Mouse (Mus musculus) embryonic facial prominence, embryonic 10.5 days (tissue): Measurements from ENCODE around the gene R3hdm4. TPM values are rescaled to one million over a fixed set of nuclear protein-coding genes. Genes with fewer than 3 reads are reported as not detected.
A peak's percentile ranks its signal among the peaks of the same experiment; 100 is the strongest.

Experiments used
- DNase-seq: peaks from one replicate; pipeline ENCODE4 v3.0.0-alpha.2; 2017; ENCODE audit warnings: low spot score
- H3K27ac ChIP-seq: fragments of 300-500 bp; sonication (generic); replicated peaks from 2 replicates; pipeline ENCODE4 v1.5.1; 2016; ENCODE audit warnings: mild to moderate bottlenecking
- H3K27me3 ChIP-seq: fragments of 300-500 bp; sonication (generic); replicated peaks from 2 replicates; pipeline ENCODE4 v1.6.1; 2016; ENCODE audit warnings: low read depth, mild to moderate bottlenecking; ENCODE audit not compliant: poor library complexity, severe bottlenecking
- H3K36me3 ChIP-seq: fragments of 300-500 bp; sonication (generic); replicated peaks from 2 replicates; pipeline ENCODE4 v1.6.1; 2016; ENCODE audit warnings: mild to moderate bottlenecking, moderate library complexity
- H3K4me1 ChIP-seq: fragments of 300-500 bp; sonication (generic); 2 replicates; pipeline ENCODE4 v1.6.1; 2016
- H3K4me3 ChIP-seq: fragments of 300-500 bp; sonication (generic); 2 replicates; pipeline ENCODE4 v1.5.1; 2016; ENCODE audit warnings: mild to moderate bottlenecking, moderate library complexity
- H3K9me3 ChIP-seq: fragments of 300-500 bp; sonication (generic); 2 replicates; pipeline ENCODE4 v1.6.1; 2016; ENCODE audit warnings: mild to moderate bottlenecking
- WGBS: fragments of 180-500 bp; shearing (Covaris S2); methylation state at CpG from one replicate; pipeline ENCODE4 v1.1.7; 2016; 5-methylcytosine and 5-hydroxymethylcytosine counted together
- polyA plus RNA-seq: library from polyadenylated mRNA; unstranded; fragments of >200 nt; fragmentation: Nextera tagmentation; extraction: Ambion mirVana; gene quantifications from 2 replicates; pipeline ENCODE4 v1.2.1, GENCODE M21; 2016

R3hdm4 gene
- polyA plus RNA-seq, 1 experiment from 2014 or later, result 136 TPM

DNA sequence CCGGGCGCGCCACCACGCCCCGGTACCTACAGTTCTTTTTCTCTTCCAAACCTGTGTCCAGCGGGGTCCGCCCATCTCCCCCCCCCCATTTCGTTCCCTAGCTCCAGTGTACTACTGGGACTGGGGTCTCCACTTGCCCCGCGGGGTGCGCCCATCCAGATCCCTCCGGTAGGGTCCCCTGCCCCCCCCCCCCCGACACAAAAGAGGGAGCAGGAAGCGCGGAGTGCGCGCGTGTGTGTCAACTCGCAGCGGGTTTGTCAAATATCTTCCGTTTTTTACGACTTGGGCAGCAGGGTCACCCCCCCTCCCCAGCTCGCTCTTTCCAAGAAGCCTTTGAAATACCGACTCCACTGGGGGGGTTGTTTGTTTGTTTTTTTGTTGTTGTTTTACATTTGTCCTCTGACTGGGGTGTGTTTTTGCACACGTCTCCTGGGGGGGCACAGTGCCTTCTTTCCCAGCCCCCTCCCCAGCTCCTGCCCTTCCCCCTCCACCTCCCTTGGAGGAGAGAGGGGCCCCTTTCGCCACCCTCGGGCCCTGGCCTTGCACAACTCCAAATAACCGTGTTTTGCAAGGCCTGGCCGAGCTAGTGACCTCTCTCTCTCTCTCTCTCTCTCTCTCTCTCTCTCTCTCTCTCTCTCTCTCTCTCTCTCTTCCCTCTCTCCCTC is 7.2 kb upstream of the R3hdm4 start:
- peaks cover 36% of the 10 kb centered on the region for H3K36me3 ChIP-seq
- WGBS, result under 1% methylated on average over 29 of the region's 29 CpGs
- H3K4me3 ChIP-seq, result peak overlapping the region; percentile 79
- peak overlapping the region; percentile 94 for H3K27ac ChIP-seq
- peak; percentile 69 for DNase-seq
- peaks cover 11% of the 10 kb centered on the region for H3K27me3 ChIP-seq
- H3K4me1 ChIP-seq, result peaks cover 79% of the 10 kb centered on the region
- H3K9me3 ChIP-seq, result no peaks in the 10 kb centered on the region

DNA sequence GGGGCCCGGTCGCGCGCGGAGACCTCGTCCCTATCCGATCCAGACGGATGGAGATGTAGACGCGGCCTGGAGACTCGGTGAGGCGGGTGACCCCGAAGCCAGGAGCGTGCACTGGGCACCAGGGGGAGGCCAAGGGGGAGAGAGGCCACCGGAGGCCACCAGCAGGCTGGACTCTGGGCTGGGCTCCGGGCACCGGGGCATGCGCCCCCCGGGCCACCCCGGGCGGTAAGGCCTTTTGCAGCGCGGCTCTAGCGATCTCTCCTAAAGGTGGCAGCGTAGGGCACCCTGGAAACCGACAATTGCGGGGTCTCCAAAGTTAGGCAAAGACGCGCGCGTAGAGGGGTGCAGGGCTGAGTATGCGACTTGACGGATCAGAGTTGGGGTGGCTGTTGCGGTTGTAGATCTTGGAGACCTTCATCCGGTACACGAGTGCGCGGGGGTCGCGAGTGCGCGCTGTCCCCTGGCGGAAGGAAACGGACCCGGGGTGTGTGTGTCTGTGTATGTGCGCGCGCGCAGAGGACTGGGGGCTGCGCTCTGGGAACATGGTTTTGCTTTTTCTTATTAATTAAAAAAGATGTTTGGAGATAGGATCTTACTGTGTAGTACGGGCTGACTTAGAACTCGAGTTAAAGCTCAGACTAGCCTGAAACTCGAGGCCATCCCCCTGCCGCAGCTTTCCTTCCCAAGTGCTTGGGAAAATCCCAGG is 6.5 kb upstream of the R3hdm4 start:
- Histone ChIP-seq H3K4me1 (peaks cover 73% of the 10 kb centered on the region), H3K27ac (peak overlapping the region; percentile 94), H3K9me3 (0 out of 2 replicates have a peak, but pooled peaks cover 1% of the 10 kb centered on the region), H3K4me3 (peak overlapping the region; percentile 79), H3K27me3 (peaks cover 18% of the 10 kb centered on the region), H3K36me3 (peaks cover 29% of the 10 kb centered on the region)
- DNase-seq, result peak; percentile 85
- under 1% methylated on average over 54 of the region's 54 CpGs for WGBS

DNA sequence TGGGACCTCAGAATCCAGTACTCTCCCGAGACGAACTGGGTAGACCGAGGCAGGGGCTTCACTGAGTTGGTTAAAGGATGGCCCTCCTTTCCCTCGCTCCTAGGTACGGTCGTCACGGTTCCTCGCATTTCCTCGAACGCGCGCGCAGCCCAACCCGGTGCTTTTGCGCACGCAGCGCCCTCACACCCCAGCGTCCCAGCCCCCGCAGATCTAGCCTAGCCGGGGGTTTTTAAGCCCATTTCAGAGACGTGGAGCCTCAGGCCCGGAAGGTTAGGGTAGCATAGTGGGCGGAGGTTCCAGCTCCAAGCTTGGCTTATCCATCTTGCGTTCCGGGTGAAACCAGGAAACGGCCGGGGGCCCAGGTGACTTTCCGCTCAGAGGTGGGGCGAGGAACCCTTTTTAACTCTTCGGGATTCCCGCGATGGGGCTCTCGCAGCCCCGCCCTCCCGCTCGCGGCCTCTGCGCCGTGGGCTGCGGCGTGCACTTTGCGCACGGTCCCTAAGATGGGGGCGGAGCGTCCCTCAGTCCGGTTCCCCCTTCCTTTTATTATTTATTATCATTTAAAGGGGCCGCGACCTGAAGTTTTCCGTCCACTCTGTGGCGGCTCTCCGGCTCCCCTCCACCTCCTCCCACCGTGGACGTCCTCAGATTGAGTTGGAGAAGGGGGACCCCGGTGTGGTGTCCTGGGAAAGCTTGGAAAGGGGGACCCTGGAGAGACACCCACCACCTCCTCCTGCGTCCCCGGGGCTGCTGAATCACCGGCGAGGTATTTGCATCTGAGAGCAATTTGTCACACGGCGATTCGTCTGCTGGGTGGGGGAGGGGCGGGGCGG is 5.7 kb upstream of the R3hdm4 start, which contains the start of gene Arid3a:
Arid3a (plus strand) TSS at position 553 of the 833 bp plus-strand sequence.
- Histone ChIP-seq H3K27me3 (peaks cover 25% of the 10 kb centered on the region), H3K4me1 (peaks cover 68% of the 10 kb centered on the region), H3K9me3 (0 out of 2 replicates have a peak, but pooled peaks cover 4% of the 10 kb centered on the region), H3K27ac (peak within 1 kb of the TSS; percentile 94), H3K4me3 (peak within 1 kb of the TSS; percentile 79), H3K36me3 (peaks cover 21% of the 10 kb centered on the region)
- DNase-seq, result peak; percentile 95
- WGBS, result under 1% methylated on average over 63 of the region's 63 CpGs

DNA sequence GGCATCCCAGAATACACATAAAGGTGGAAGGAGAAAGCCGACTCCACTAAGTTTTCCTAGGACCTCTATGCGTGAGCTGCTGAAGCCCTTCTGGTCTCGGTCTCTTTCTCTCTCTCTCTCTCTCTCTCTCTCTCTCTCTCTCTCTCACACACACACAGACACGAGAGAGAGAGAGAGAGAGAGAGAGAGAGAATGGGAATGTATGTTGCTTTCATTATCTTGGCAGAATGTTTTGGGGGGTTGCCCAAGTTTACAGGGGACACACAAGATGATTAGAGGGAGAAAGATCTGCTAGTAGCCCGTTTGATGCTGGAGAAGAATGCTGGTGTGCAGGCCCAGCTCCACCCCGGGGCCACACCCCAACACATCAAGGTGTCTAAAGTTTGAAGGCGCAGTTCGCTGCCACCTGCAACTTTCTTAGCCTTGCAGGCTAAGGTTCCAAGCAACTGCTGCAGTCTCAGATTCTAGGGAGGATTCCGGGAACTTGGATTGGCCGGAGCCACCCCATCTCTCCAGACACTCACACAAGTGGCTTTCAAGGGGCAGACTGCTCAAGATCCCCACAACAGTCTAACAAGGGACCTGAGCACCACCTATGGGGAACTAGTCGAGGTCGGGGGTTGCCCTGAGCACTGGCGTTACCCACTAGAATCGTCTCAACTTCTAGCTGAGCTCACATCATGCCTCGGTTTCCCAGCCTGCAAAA is 4.9 kb upstream of the R3hdm4 start:
- no peak for DNase-seq
- H3K4me1 ChIP-seq, result peaks cover 68% of the 10 kb centered on the region

DNA sequence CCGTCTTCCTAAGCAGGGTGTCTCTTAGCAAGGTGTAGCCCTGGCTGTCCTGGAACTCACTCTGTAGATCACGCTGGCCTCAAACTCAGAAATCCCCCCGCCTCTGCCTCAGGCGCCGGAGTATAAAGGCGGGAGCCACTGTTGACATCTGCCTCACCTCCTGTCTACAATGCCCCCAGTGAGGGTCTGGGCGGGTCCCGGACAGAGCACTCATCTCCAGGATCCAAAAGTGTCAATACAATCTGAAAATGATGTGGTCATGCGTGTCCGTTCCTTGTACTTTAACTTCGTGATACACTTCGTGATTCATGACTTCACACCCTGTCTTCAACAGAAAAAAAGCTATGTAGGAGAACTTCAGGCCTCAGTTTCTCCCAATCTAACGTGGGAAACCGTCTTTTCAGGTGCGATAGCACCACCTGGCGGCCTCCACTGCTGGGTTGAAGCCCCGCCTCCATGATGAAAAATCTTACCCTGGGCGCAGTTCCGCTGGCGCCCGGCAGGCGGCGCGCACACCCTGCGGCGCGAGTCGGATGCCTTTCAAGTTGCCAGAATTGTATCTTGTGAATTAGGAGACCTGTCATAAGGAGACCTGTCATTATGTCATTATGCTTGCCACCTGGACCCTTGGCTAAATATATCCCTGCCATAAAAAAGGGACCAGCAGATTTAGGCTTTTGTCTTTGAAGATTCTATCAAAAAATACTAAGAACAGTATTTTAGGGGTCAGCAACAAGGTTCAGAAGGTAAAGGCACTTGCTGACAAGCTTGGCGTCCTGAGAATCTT is 4.2 kb upstream of the R3hdm4 start:
- peaks cover 6% of the 10 kb centered on the region for H3K36me3 ChIP-seq
- no peak overlapping the region for H3K27ac ChIP-seq
- DNase-seq, result peak; percentile 93
- peaks cover 40% of the 10 kb centered on the region for H3K27me3 ChIP-seq
- peak overlapping the region; percentile 79; the same call in 1 of the 2 replicates for H3K4me3 ChIP-seq
- H3K4me1 ChIP-seq, result peaks cover 68% of the 10 kb centered on the region
- 12% methylated on average over 29 of the region's 29 CpGs for WGBS
- H3K9me3 ChIP-seq, result 0 out of 2 replicates have a peak, but pooled peaks cover 4% of the 10 kb centered on the region

More for the DNA sequence above, 4.9 kb upstream of the R3hdm4 start:
- Histone ChIP-seq H3K4me3 (peak overlapping the region; percentile 79), H3K27me3 (peaks cover 33% of the 10 kb centered on the region), H3K27ac (peak overlapping the region; percentile 94), H3K36me3 (peaks cover 13% of the 10 kb centered on the region), H3K9me3 (0 out of 2 replicates have a peak, but pooled peaks cover 4% of the 10 kb centered on the region)
- 10% methylated on average over 15 of the region's 15 CpGs for WGBS

DNA sequence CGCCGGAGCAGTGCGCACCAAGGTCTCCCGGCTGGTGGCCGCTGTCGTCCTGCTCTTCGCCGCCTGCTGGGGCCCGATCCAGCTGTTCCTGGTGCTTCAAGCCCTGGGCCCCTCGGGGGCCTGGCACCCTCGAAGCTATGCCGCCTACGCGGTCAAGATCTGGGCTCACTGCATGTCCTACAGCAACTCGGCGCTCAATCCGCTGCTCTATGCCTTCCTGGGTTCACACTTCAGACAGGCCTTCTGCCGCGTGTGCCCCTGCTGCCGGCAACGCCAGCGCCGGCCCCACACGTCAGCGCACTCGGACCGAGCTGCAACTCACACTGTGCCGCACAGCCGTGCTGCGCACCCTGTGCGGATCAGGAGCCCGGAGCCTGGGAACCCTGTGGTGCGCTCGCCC is 564 bp upstream of the R3hdm4 start:
- Histone ChIP-seq H3K4me1 (peaks cover 72% of the 10 kb centered on the region), H3K9me3 (0 out of 2 replicates have a peak, but pooled peaks cover 4% of the 10 kb centered on the region), H3K4me3 (peak overlapping the region; percentile 89), H3K36me3 (no peaks in the 10 kb centered on the region), H3K27me3 (peaks cover 72% of the 10 kb centered on the region), H3K27ac (peak overlapping the region; percentile 24; the same call in 1 of the 2 replicates)
- under 1% methylated on average over 34 of the region's 34 CpGs for WGBS
- DNase-seq, result peak; percentile 58

DNA sequence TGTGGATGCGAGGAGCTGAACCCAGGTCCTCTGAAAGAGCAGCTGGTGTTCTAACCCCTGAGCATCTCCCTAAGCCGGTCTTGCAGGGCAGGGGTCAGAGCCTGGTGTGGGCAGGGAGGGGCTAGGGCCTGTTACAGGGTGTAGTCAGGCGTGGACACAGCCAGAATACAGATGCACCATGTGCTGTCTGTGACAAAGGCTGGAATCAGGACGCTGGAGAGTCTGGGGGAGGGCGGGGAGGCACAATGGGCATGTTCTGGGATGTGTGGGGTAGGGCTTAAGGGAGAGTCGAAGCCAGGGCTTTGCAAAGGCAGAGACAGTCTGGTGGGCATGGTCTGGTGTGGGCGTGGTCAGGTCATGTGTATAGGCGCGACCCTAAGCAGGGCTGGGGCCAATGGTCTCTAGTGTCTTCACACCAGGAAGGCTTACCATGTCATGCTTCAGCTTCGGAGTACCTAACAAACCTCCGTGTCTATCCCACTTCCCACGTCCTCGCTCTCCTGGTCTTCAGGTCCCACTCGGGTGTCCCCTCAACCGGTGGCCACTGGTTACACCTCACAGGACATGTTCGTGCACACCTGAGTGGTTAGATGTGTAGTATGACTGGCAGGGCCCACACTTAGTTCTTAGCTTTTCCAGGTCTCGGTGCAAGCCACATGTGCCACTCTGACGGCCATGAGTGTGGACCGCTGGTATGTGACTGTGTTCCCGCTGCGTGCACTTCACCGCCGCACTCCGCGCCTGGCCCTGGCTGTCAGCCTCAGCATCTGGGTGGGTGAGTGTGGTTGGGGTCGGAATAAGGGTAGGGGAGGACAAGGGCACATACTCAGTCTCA is 735 bp downstream of the R3hdm4 start:
- Histone ChIP-seq H3K4me3 (peak overlapping the region; percentile 89), H3K27ac (no peak overlapping the region; the same call in 1 of the 2 replicates), H3K4me1 (peaks cover 72% of the 10 kb centered on the region), H3K9me3 (0 out of 2 replicates have a peak, but pooled peaks cover 4% of the 10 kb centered on the region), H3K27me3 (peaks cover 72% of the 10 kb centered on the region), H3K36me3 (no peaks in the 10 kb centered on the region)
- 16% methylated on average over 26 of the region's 26 CpGs for WGBS
- DNase-seq, result no peak

DNA sequence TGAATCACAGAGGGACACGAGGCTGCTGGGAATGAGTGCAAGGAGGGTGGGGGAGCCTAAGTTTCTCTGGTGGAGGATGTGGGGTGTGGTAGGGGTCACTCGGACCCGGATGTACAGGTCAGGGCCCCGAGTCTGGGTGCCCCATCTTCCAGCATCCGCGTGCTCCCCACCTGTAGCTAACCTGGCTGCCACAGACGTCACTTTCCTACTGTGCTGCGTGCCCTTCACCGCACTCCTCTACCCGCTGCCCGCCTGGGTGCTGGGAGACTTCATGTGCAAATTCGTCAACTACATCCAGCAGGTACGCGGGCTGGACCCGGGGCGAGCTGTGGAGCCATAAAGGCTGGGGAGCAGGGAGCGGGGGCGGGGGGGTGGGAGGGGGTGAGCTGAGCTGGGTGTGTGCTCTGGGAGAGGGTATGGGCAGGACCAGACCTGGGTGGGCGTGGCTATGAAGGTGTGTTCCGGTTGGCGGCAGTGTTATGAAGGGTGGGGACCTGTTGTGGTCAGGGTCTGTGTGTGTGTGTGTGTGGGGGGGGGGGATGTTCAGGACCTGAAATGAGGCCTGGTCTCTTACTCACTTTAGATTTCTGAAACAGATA is 1.7 kb downstream of the R3hdm4 start:
- Histone ChIP-seq H3K27ac (no peak overlapping the region), H3K27me3 (peaks cover 72% of the 10 kb centered on the region), H3K36me3 (no peaks in the 10 kb centered on the region; the same call in 1 of the 2 replicates), H3K9me3 (0 out of 2 replicates have a peak, but pooled peaks cover 4% of the 10 kb centered on the region), H3K4me3 (peak overlapping the region; percentile 89), H3K4me1 (peaks cover 77% of the 10 kb centered on the region)
- WGBS, result 2% methylated on average over 21 of the region's 21 CpGs
- DNase-seq, result no peak

DNA sequence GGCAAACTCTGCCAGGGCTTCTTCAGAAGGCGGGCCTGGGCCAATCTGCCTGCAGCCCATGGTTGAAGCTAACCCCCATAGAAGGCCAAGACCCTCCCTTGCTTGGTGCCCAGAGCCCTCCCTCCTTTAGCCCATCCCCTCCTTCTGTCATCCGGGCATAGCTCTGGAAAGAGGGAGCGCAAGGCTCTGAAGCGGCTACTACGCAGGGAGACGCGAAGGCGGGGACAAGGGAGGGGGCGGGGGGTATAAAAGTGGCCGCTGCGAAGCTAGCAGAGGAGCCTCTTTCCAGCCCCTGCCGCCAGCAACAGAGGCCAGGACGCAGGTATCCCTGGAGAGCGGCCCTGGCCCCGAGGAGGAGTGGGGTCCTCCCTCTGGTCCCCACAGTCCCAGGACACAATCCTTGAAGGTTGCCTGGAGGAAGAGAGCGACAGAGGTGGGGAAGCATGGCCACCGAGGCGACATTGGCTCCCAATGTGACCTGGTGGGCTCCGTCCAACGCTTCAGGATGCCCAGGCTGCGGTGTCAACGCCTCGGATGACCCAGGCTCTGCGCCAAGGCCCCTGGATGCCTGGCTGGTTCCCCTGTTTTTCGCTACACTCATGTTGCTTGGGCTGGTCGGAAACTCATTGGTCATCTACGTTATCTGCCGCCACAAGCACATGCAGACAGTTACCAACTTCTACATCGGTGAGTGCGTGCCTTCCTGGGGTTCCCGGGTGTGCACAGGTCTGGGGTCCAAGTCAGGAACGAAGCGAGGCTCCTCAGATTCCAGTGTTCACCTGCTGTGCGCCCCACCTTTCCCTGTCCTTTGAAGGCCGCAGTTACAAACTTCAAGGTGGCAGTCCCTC is 2.6 kb downstream of the R3hdm4 start:
- 0 out of 2 replicates have a peak, but pooled peaks cover 4% of the 10 kb centered on the region for H3K9me3 ChIP-seq
- 0 out of 2 replicates have a peak overlapping the region, but pooled peaks have one; percentile 30 for H3K27ac ChIP-seq
- H3K4me1 ChIP-seq, result peaks cover 80% of the 10 kb centered on the region
- peaks cover 65% of the 10 kb centered on the region for H3K27me3 ChIP-seq
- peak overlapping the region; percentile 89 for H3K4me3 ChIP-seq
- peak; percentile 56 for DNase-seq
- WGBS, result 3% methylated on average over 35 of the region's 35 CpGs
- peaks cover 2% of the 10 kb centered on the region for H3K36me3 ChIP-seq
